8 mouse cellular contexts compared by ENCODE assay signal in the genomic region with DNA sequence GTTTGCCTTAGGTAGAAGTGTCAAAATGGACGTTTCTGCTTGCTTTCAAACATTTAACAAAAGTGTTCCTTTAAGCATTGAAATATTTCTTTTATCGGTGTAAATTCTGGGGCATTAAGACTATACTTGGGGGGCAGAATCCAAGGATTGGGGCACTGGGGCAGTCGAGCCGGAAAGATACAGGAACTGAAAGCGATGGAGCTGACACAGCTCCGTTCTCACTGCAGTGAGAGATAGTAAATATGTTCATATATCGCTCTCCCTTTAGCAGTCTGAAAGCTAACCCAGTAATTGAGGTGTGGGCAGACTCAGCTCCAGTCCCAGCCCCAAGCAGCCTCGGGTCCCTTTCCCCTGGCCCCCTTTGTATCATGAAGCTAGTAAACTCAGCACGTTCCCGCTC. TPM values are rescaled to one million over a fixed set of nuclear protein-coding genes. Genes with fewer than 3 reads are reported as not detected.
DNase-seq lines count a peak whose midpoint lies in the region; ATAC-seq and TF ChIP-seq lines count a peak whose summit lies in the region.

No protein-coding gene starts in this region.

- no peak for TF ChIP-seq POLR2A in cortical plate, adult 2 months (IDR thresholded peaks at IDR 0.05; ENCODE audit: extremely low read depth, insufficient read depth, low read length)

- H3K9ac ChIP-seq in kidney, embryonic 14.5 days (ENCODE audit: low read depth, low read length), result peak overlapping the region; percentile 42; the same call in 1 of the 2 replicates
- H3K9ac ChIP-seq in hindbrain, embryonic 16.5 days (ENCODE audit: low read depth, low read length), result peak overlapping the region; percentile 56; the same call in 1 of the 2 replicates
- H3K9ac ChIP-seq in midbrain, embryonic 15.5 days, result no peak overlapping the region

- no peak for DNase-seq in kidney, postnatal 14 days
- no peak for DNase-seq in frontal cortex, postnatal 14 days (ENCODE audit: low spot score in 2 of 2)
- DNase-seq in cerebellum, postnatal 4 days (ENCODE audit: low spot score in 2 of 2), result no peak

- WGBS in kidney, embryonic 14.5 days, result 30% methylated on average over 10 of the region's 10 CpGs
- 37% methylated on average over 10 of the region's 10 CpGs for WGBS in hindbrain, embryonic 16.5 days
- WGBS in midbrain, embryonic 15.5 days, result 39% methylated on average over 10 of the region's 10 CpGs

- no peaks in the 10 kb centered on the region for H3K9me3 ChIP-seq in kidney, embryonic 14.5 days (ENCODE audit: control insufficient read depth, low read length)
- H3K9me3 ChIP-seq in hindbrain, embryonic 16.5 days (ENCODE audit: control insufficient read depth, low read length), result no peaks in the 10 kb centered on the region
- H3K9me3 ChIP-seq in midbrain, embryonic 15.5 days, result no peaks in the 10 kb centered on the region

- ATAC-seq in kidney, embryonic 14.5 days (ENCODE audit: low FRiP score, low TSS enrichment), result 0 out of 2 replicates have a peak, but pooled peaks have one; percentile 3
- 0 out of 2 replicates have a peak, but pooled peaks have one; percentile 4 for ATAC-seq in hindbrain, embryonic 16.5 days
- ATAC-seq in midbrain, embryonic 15.5 days (replicated peaks), result no peak; the same call in 1 of the 2 replicates
- no peak for ATAC-seq in inflammation-experienced regulatory T-cells, adult 6 months

- H3K27me3 ChIP-seq in kidney, embryonic 14.5 days (ENCODE audit: control insufficient read depth, insufficient read depth, low read length), result peaks cover 18% of the 10 kb centered on the region
- peaks cover 4% of the 10 kb centered on the region; the same call in 1 of the 2 replicates for H3K27me3 ChIP-seq in hindbrain, embryonic 16.5 days (replicated peaks; ENCODE audit: control insufficient read depth, insufficient read depth, low read length)
- H3K27me3 ChIP-seq in midbrain, embryonic 15.5 days (replicated peaks), result peaks cover 7% of the 10 kb centered on the region

- H3K4me1 ChIP-seq in kidney, embryonic 14.5 days (ENCODE audit: control insufficient read depth, insufficient read depth, low read length), result peaks cover 10% of the 10 kb centered on the region; the same call in 1 of the 2 replicates
- H3K4me1 ChIP-seq in cortical plate, adult 2 months (ENCODE audit: control insufficient read depth, insufficient read depth, low read length), result no peaks in the 10 kb centered on the region
- peaks cover 16% of the 10 kb centered on the region for H3K4me1 ChIP-seq in hindbrain, embryonic 16.5 days (ENCODE audit: control insufficient read depth, insufficient read depth, low read depth, low read length)
- H3K4me1 ChIP-seq in midbrain, embryonic 15.5 days, result peaks cover 17% of the 10 kb centered on the region

- H3K4me3 ChIP-seq in kidney, embryonic 14.5 days (ENCODE audit: low read length), result peak overlapping the region; percentile 64
- peak overlapping the region; percentile 34; the same call in 1 of the 2 replicates for H3K4me3 ChIP-seq in cortical plate, adult 2 months (ENCODE audit: insufficient read depth, low read length)
- peak overlapping the region; percentile 60 for H3K4me3 ChIP-seq in hindbrain, embryonic 16.5 days (ENCODE audit: low read length)
- peak overlapping the region; percentile 51 for H3K4me3 ChIP-seq in midbrain, embryonic 15.5 days

- TF ChIP-seq CTCF in cortical plate, adult 2 months (IDR thresholded peaks at IDR 0.05; ENCODE audit: extremely low read depth, insufficient read depth, low read length), result no peak

- peak overlapping the region; percentile 100 for H3K4me2 ChIP-seq in kidney, embryonic 14.5 days (replicated peaks; ENCODE audit: low read depth, low read length)
- peak overlapping the region; percentile 87 for H3K4me2 ChIP-seq in hindbrain, embryonic 16.5 days (ENCODE audit: low read length)
- H3K4me2 ChIP-seq in midbrain, embryonic 15.5 days, result peak overlapping the region; percentile 95

- no peak overlapping the region for H3K27ac ChIP-seq in kidney, embryonic 14.5 days (ENCODE audit: low read depth, low read length)
- no peak overlapping the region for H3K27ac ChIP-seq in cortical plate, adult 2 months (ENCODE audit: insufficient read depth, low read length)
- H3K27ac ChIP-seq in hindbrain, embryonic 16.5 days (ENCODE audit: low read depth, low read length), result no peak overlapping the region
- no peak overlapping the region for H3K27ac ChIP-seq in midbrain, embryonic 15.5 days

- no peaks in the 10 kb centered on the region for H3K36me3 ChIP-seq in kidney, embryonic 14.5 days (ENCODE audit: control insufficient read depth, insufficient read depth, low read length)
- H3K36me3 ChIP-seq in hindbrain, embryonic 16.5 days (ENCODE audit: control insufficient read depth, insufficient read depth, low read length), result no peaks in the 10 kb centered on the region
- no peaks in the 10 kb centered on the region for H3K36me3 ChIP-seq in midbrain, embryonic 15.5 days (replicated peaks)

RNA-seq across cellular contexts. Expression of a gene that starts 1.0 kb away (rescaled TPM):
- 0.80 and 1.6 TPM in 2 replicates for polyA plus RNA-seq in kidney, embryonic 14.5 days (2014; fragmentation: Nextera tagmentation; extraction: Ambion mirVana)
- polyA plus RNA-seq in cortical plate, adult 2 months (2012; rRNA removed), result 1.8 and 2.9 TPM in 2 replicates
- polyA plus RNA-seq in hindbrain, embryonic 16.5 days (2015; fragmentation: Nextera tagmentation; extraction: Ambion mirVana), result 5.7 and 6.5 TPM in 2 replicates
- polyA plus RNA-seq in midbrain, embryonic 15.5 days (2015; fragmentation: Nextera tagmentation; extraction: Ambion mirVana), result 3.9 and 6.3 TPM in 2 replicates
- 10 to 100 TPM; 19.8 to 26.4 (median 20.9) TPM for polyA plus RNA-seq in inflammation-experienced regulatory T-cells, adult 6 months (2017; shearing (Covaris generic))

Comparison
In these comparisons a context has a peak if more than half of its experiments do, and no peak if none do; other contexts are left out.
1. ATAC-seq: peak in kidney, embryonic 14.5 days (single experiment) and hindbrain, embryonic 16.5 days (single experiment); none in midbrain, embryonic 15.5 days (single experiment) and inflammation-experienced regulatory T-cells, adult 6 months (single experiment).
2. Peak in every context shown above with its lines, with median percentiles within 50 percentile points of each other: H3K4me2 ChIP-seq and H3K4me3 ChIP-seq.